Mouse (Mus musculus) ES-Bruce4 (cell line): ENCODE data around the gene Ggt1.

Experiments
- CTCF ChIP-seq: IDR thresholded peaks from one replicate; pipeline ENCODE4 v1.8.1; 2011; ENCODE audit warnings: low read depth, low read length
- EP300 ChIP-seq: IDR thresholded peaks from 2 replicates; pipeline ENCODE4 v1.6.1; 2011; ENCODE audit warnings: low read depth, low read length; ENCODE audit not compliant: insufficient read depth

DNA sequence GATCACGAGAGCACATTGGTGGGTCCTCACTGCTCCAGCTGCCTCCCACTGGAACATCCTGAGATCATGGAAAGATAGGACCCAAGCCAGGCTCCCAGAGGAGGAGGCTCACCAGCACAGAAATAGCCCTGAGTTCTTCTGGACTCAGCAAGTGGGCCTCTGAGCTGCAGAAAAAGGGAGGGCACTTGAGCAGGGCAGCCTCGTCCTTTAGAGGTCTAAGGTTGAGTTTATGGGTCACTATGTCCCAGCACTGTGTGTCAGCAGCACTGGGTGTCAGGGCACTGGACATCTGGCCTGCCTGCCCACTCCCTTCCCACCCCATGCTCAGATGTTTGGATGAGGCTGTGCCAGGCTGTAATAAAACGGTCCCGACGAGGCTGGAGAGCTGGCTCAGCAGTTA lies 26.9 kb downstream of the Ggt1 start:
- no peak for TF ChIP-seq EP300
- TF ChIP-seq CTCF = no peak
